Mouse (Mus musculus): ENCODE results near the gene Akap6.

Akap6 gene

DNA sequence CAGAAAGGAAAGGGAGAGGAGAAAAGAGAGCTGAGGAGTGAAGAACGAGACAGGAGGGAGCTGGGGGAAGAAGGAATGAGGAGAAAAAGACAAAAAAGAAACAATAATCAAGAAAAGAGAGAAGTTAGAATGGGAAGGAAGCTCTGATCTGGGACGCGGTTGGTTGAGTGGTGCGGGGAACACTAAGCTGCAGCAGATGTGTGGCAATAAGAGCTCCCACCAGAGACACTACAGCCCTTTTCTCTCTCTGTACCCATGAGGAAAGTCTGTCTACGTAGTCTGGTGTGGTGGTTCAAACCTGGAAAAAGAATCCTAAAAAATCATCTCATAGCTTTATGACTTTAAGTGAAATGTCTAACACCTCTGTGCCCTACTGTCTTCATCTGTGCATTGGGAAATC is 204.9 kb downstream of the Akap6 start:
- DNase-seq (ENCODE audit: low spot score in 2 of 2) = no peak

DNA sequence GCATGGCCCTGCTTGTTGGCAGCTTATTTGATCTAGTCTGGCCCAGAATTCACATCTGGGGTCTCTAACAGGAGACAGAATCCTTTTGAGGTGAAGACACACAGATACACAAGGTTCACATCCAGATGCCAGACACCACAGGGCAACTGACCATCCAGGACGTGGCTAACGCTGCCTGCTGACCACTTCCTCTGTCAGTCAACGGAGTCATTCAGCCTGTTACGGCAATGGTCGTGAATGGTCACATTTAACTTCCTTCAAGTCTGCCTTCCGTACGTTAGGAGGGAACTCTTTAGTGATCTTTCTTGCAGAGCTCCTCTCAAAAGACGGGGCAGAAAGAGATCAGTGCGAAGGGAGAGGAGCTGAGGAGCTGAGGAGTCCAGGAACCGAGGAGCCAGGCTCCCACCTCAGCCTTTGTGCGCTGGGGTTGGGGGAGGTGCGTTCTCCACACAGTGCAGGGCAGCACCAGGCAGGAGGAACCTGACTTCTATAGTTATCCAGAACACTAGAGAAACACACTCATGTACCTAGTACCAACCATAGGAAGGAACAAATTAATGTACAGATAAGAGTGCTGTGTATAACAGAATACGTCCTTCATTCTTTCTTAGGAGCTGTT is 209.4 kb downstream of the Akap6 start:
- DNase-seq (ENCODE audit: low spot score in 2 of 2) = no peak

DNA sequence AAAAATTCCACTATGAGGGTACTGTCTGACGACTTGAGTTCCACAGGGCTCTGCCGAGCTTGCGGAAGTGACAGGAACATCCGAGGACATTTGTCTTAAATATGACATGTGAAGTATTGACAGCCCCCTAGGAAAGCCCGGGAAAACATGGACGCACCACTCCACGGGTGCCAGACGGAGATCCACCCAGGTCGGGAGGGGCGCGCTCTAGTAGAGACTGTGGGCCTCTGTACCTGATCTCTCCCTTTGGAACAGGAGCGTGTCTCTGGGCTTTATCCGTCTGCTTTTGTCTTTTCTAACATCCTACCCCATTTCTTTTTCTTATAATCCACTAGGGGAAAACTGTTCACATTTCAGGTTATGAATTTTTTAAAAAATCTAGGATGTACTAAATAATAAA is 211.2 kb downstream of the Akap6 start:
- no peak for DNase-seq (ENCODE audit: low spot score in 2 of 2)

DNA sequence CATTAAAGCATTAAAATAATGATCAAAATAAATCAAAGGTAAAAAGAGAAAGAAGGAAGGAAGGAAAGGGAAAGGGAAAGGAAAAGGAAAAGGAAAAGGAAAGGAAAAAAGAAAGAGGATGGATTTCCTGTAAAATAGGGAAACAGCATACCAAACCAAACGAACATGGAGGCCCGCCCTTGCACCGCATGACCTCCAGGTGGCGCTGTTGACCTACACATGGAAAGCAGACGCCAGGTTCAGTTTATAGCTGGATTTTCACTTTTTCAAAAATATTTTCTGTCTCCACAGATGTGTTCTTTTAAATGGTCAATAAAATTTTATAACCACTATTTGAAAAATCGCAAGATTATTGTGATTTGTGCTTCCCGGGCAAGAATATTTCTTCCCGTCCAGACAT is 211.6 kb downstream of the Akap6 start:
- DNase-seq (ENCODE audit: low spot score in 2 of 2) = peak; percentile 55 to 64

DNA sequence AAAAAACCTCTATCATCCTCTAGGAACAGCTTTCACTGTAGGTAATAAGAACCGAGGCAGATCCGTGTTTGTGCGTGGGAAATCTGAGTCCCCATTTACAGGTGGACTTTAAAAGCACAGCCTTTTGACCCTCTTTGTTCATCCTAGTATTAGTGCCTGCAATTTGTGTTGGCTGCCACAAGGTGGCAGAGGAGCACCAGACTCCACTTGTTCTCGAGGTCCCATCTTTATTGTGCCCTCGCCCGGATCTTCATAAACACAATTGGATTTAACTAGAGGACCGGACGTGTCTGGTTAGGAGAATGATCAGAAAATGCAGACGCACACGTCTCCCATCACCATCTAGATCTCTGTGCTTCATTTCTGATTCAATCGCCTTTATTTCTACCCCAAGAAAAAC is 219.8 kb downstream of the Akap6 start:
- DNase-seq (ENCODE audit: low spot score in 2 of 2) = no peak

DNA sequence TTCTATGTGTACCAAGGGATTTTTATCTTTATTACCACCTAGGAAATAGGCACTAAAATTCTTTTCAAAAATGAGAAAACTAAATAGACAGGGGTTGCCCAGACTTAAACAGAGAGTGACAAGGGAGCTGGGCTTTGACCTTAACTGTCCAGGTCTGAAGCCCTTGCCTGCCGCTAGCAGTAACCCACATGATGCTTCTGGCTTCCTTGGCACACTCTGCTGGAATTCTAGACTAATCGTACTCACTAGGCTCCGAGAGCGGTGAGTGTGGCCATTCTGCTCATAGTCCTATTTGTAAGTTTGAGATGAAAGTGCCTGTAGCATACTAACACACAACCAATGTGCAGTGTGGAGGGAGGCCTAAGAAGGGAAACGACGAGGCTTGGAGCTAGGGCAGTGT is 223.3 kb downstream of the Akap6 start:
- DNase-seq (ENCODE audit: low spot score in 2 of 2) = no peak

DNA sequence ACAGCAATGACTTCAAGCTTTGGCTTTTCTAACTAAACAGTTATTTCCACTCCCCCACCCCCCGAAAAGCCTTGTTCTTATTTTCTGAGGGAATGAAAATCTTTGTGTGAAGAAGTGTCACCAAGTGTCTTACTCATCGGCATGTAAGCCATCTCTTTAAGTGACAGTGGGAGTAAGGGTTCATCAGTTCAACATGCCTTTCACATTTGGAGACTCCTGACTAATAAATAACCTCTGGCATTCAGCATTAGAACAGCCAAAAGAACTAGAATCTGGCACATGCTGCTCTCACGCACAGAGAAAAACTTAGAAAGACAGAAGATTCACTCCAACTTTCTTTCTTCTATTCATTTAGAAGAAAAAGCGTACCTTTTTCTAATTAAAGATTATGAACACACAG is 226.3 kb downstream of the Akap6 start:
- no peak for DNase-seq (ENCODE audit: low spot score in 2 of 2)

DNA sequence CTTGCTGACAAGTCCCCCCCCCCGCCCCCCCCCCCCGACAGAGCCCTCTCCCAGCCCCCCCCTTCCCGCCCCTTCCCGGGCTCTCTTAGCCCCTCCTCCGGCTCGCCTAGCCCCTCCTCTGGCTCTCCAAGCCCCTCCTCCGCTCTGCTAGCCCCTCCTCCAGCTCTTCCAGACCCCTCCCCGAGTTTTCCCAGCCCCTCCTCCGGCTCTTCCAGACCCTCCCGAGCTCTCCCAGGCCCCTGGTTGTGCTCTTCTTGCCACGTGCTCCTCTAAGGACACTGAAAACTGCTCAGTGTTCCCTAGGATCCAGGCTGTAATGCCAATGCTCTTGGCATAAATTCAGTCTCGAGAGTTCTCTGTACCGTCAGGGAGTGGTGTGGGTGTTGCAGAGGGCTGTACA is 234.6 kb downstream of the Akap6 start:
- no peak for DNase-seq (ENCODE audit: low spot score in 2 of 2)

DNA sequence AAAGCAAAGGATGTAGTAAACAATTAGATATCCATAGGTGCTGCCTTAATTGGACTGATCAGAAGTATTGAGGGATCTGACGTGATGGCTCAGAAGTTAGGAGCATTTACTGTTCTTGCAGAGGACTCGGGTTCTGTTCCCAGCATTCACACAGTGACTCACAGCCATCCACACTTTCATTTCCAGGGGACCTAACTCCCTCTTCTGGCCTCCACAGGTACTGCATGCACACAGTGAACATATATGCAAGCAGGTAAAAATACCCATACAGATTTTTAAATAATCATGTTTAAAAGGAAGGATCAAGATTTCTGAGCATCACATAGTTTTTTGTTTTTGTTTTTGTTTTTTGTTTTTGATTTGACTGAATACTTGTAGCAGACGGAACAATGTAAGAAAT is 235.8 kb downstream of the Akap6 start:
- DNase-seq (ENCODE audit: low spot score in 2 of 2) = no peak

DNA sequence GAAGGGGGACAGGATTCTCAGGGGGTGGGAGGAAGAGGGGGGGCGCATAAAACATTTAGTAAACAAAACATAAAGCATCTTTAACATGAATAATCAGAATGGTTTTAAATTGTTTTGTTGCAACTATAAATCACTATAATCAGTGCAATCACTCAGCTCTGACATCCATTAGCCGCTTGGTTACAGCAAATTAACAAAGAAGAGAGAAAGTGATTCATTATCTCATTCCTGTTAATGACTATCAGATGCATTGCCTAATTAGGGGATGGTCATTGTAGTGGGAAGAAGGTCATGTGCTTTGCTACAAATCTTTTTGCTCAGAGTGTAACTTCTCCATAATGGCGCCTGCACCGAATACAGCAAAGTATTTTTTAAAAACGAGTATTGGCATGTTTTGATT is 239.6 kb downstream of the Akap6 start:
- no peak for DNase-seq (ENCODE audit: low spot score in 2 of 2)

DNA sequence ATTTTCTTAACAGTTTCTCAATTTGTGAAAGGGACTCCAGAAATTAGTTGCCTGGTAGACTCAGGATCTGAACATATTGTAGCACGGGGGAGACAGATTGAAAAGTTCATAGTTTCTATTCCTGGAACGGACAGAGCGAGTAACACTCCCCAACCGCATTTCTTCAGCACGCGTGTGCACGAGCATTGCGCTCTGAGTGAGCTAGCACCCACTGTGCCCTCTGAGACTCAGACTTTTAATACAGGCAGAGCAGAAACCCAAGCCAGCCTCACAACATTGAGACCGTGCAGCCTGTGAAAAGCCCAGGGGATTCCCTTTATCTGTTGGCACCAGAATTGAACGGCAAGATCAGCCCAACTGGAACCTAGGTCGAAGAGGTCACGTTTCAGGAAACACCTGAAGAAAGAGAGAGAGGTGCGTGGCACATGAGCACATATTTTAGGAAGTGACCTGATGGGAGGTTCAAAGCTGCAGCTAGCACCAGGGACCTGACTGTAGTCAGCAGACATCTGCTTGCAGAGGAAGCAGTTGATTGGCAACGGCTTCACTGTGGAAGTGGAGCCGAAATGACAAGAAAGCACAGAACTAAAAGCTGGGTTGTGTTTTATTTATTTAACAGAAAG is 240.3 kb downstream of the Akap6 start:
- no peak for DNase-seq (ENCODE audit: low spot score in 2 of 2)

DNA sequence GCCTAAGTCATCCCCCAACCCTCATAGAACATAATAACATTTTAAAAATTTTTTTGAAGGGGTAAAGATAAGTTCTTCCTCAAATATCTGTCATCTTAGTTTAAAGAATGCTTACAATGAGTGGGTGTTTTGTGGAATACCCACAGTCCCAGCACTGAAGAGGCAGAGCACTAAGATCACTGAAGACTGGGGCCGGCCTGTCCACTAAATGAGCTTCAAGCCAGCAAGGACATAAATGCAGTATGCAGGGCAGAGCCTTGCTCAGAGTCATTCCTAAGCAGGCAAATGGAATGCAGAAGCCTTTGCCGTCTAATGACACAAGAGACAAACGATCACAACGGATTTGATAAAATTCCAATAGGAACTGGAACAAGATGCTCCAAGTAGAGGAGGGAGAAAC is 242.8 kb downstream of the Akap6 start:
- DNase-seq (ENCODE audit: low spot score in 2 of 2) = no peak

DNA sequence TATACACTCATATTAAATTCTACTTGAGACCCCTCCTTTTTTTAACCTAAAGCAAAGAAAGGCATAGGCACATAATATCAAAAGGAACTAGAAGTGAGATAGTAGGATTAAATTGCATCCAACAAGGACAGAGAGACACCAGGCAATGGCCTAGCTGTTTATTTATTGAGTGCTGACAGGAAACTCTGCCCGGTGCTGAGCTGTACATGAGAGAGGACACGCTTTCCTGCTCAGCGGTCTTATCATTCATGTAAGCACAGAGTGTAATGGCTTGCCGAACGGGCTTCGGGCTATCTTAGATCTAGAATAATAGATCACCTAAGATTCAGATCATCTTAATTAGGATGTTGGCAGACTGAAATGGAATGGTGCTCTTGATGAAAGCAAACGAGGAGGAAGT is 245.1 kb downstream of the Akap6 start:
- no peak for DNase-seq (ENCODE audit: low spot score in 2 of 2)

DNA sequence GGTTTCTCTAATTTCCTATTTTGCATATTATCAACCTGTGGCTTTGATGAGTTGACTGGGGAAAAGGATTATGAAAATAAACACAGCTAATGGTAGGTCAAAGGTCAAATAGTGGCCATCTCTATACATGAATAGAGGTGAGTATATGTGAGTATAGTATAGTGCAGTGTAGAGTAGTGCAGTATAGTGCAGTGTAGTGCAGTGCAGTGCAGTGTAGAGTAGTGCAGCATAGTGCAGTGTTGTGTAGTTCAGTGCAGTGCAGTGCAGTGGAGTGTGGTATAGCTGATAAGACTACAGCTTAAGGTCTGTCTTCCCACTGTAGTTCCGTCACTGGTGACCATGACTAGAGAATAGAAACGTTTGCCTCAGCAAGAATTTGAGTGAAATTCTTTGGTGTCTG is 245.8 kb downstream of the Akap6 start:
- DNase-seq (ENCODE audit: low spot score in 2 of 2) = no peak

DNA sequence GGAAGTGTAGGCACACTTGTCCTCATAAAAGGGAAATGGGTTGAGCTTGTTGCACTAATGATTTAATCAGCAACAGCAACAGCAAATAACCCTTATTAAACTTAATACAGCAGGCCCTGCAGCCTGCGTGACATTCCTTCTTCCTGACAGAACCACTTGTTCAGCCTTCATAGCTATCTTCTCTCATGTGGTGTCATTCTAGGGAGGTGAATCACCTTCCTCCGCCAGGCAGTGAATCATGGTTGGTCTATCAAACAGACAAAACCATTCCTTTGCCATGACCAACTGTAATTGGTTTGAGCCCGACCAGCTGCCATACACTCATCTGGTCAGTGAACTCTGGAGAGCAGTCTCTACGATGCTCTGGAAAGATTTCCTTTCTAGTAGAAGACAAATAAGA is 251.5 kb downstream of the Akap6 start:
- no peak for DNase-seq (ENCODE audit: low spot score in 2 of 2)

DNA sequence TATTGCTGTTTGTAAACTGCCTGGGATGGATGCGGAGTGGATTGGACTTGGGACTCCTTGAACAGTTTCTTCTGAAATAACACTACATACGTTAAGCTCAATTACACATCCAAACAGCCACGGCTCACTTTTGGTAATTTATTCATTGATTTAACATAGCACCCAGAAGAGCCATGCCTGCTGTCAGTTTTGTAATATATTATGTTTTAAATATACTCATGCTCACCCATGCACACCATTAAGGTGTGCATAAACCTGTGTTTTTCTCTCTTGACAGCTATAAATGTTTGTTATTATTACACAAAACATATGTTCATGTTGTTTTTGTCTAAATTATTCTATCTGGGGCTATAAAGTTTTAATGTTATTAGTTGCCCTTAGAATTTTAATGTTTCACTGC is 258.4 kb downstream of the Akap6 start:
- DNase-seq (ENCODE audit: low spot score in 2 of 2) = no peak

DNA sequence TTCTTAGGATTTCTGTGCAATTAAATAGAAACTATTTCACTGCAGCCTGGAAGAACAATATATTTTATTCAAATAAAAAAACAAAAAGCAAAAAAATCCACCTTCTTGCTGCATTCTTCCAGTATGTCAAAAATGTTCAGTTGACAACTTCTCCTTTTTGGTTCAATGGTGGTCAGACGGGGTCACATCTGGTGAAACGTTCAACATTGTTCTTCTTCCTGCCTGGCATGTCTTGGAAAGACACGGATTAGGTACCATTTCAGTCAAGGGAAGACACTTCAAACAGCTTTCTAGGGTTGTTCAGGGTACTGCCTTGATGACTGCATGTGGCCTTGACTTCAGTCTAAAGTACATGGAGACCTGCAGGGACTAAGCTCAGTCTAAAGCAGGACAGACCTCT is 258.8 kb downstream of the Akap6 start:
- DNase-seq (ENCODE audit: low spot score in 2 of 2) = no peak

DNA sequence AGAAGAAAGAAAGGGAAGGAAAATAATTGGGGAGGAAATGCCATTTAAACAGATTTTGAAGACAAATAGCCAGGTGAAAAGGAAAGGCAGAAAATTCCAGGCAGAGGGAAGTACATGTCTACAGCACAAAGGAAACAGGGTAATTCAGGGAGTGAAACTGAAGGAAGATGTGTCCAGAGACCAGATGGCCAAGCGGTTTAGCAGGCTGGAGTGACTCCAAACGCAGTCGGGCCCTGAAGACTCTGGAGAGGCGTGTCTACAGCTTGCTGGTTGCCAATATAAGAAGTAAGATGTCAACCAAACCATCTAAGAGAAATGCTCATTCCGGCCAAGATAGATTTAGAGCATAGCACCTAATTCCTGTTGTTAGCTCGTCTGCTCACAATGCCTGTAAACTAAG is 292.6 kb downstream of the Akap6 start:
- no peak for DNase-seq (ENCODE audit: low spot score in 2 of 2)

DNA sequence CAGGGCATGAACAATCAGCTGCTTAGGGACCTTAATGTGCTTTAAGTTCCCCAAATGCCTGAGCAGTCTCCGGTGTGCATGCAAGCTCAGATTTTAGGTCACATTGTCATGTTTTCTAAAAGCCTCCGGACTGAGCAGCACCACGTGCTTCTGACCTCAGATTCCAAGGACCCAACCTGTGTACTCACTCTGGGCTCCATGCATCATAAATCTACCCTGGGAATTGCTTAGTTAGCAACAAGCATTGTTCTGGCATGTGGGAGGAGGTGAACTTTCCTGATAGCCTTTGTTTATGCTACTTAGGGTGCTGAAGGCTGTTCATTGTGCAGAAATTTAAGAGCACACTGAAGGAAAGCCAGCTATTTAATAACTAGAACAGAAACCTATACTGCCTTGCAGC is 313.2 kb downstream of the Akap6 start:
- no peak for DNase-seq (ENCODE audit: low spot score in 2 of 2)

DNA sequence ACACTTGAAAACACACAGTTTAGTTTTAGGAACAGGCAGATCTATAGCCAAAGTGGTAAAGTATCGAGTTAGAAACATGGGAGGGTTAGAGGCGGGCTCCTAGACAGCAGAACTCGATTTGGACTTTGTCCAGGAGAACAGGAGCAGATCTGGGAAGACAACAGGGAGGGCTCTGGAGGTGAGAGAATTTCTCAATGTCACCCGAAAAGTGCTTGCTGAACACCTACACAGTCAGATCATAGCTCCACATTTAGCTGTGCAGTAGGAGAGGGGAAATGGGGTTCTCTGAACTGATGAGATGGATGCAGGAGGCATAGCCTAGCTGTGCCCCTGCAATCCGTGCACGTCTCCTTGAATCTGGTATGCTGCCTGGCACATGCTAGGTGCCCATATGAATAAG is 315.4 kb downstream of the Akap6 start:
- no peak for DNase-seq (ENCODE audit: low spot score in 2 of 2)

DNA sequence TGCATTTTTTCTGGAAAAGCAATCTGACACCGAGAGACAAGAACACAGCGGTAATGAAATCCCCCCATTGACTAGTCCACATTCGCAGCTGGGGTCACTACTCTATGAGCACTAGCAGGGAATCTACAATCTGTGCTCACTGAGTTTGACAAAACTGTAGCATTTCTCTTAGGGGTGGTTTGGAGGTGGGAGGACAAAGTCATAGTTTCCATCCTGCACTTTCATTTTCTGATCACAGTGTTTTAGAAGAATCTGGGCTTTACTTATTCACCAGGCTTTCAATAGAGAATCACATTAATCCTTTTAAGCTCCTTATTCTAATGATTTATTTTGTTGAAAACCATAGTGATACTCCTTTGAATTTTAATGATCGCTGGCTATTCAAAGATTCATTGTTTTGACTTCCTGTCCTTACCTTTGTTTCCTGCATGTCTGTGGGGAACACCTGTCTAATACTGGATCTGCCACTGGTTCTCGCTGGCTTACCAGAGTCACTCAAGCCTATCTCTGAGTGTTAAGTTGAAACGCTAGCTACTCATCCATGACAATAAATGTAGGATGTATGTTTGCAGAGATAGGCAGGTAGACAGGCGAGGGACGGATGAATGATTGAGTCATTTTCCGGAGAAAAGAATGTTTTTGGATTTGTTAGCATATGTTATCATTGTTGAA is 325.5 kb downstream of the Akap6 start:
- no peak for DNase-seq (ENCODE audit: low spot score in 2 of 2)

DNA sequence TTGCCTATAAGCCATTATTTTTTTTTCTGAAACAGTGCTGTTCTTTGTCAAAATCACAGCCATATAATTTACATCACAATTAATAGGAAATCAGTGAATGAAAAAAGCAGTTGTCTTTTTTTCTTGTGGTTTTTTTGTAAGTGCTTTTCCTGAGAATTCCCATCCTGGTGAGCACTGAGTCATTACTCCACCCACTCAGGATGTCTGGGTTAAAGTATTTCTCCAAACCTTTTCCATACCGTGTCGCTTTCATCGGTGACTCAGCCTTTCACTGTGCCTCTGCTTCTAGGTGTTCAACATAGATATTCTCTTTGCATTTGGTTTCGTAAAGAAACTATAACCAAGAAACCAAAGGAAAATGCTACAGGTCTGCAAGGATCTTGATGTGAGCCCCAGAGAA is 328.1 kb downstream of the Akap6 start:
- DNase-seq (ENCODE audit: low spot score in 2 of 2) = no peak

DNA sequence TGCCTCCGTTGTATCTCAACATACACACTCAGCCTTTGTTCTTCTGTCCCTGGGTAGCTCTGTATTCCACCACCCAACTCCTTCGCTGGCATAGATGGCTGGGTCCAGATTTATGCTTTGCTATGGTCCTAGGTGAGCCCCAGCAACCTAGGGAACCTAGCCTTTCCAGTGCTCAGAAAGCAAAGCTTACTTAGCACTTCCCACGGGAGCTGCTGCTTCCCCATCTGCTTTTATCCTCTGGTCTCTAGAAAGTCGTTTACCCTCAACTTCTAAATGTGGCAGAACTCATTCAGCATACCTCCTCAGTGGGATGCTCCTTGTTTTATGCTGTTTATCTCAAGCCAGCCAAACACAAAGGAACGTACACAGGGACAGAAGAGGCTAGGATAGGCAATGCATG is 329.7 kb downstream of the Akap6 start:
- peak; percentile 26 to 34 for DNase-seq (ENCODE audit: low spot score in 2 of 2)

DNA sequence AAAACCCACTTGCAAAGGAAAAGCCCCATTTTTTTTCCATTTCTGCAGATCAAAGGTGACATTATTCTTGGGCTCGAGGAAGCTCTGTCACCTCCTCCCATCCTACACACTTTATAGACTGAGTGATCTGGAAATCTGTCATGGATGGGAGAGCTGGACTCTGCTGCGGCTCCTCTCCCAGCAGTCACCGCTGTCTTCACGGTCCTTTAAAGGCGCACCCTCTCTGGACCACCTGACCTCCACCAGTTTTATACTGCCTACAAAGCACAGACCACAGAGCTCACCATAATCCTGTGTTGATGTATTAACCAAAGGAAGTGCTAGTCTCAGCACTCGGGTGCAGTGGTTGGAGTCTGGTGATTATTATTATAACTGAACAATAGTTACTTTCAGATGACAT is 330.7 kb downstream of the Akap6 start:
- no peak for DNase-seq (ENCODE audit: low spot score in 2 of 2)

Measured in right cerebral cortex, postnatal 36 days (tissue).